Mouse (Mus musculus): ENCODE data around the gene Sgo2a. TPM values are rescaled to one million over a fixed set of nuclear protein-coding genes. Genes with fewer than 3 reads are reported as not detected.
"Not testable (repeated sequence)": the region's sequence is repeated elsewhere in the genome, so short reads cannot be mapped to it uniquely, and the experiment has no call there.

Sgo2a gene
- polyA plus RNA-seq, 1 experiment from 2014 or later, result 12.2 TPM

- WGBS, result 87% methylated on average over 7 of the region's 7 CpGs
- Histone ChIP-seq H3K4me3 (ENCODE audit: low read depth, low read length) (no peak overlapping the region), H3K9ac (ENCODE audit: low read length) (no peak overlapping the region), H3K4me1 (ENCODE audit: control insufficient read depth, insufficient read depth, low read length) (peaks cover 3% of the 10 kb centered on the region; the same call in 1 of the 2 replicates), H3K9me3 (replicated peaks; ENCODE audit: control insufficient read depth, low read length) (no peaks in the 10 kb centered on the region), H3K4me2 (ENCODE audit: low read length) (no peak overlapping the region), H3K27me3 (replicated peaks; ENCODE audit: control insufficient read depth, insufficient read depth, low read length) (no peaks in the 10 kb centered on the region), H3K36me3 (ENCODE audit: control insufficient read depth, insufficient read depth, low read length) (peaks cover 9% of the 10 kb centered on the region), H3K27ac (ENCODE audit: low read depth, low read length) (no peak overlapping the region)
- DNase-seq (ENCODE audit: low spot score), result no peak
- ATAC-seq, result no peak
Measured at GRCm38 (mm10) chr1:58027707-58028106, 31.9 kb downstream of the Sgo2a start.

DNA sequence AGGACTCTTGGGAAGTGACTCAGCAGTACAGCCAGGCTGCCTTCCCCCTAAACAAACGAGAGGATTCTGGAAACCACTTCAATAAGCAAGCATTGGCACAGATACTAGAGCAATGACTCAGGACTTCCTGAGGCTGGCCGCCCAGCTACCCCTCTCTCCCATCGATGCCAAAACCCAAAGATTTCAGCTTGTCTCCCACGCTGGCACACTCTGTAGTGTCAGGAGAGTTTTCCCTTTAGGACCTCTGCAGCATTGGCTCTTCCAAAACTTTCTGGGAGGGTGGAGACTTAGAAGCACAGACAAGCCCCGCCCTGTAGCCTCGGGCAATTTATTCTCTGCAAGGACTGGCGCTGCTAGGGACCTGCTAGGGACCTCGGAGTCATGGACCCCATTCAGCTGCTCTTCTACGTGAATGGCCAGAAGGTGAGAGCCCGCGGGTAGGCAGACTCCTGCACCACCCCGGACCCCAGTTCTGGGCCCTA lies 33.9 kb downstream of the Sgo2a start, which contains the start of gene Aox1:
Gene Aox1 (plus strand): TSS at position 296 of the 482 bp plus-strand sequence.
- Histone ChIP-seq H3K9me3 (replicated peaks; ENCODE audit: control insufficient read depth, low read length) (no peaks in the 10 kb centered on the region), H3K36me3 (ENCODE audit: control insufficient read depth, insufficient read depth, low read length) (no peaks in the 10 kb centered on the region; the same call in 1 of the 2 replicates), H3K9ac (ENCODE audit: low read length) (no peak within 1 kb of the TSS), H3K4me2 (ENCODE audit: low read length) (peak within 1 kb of the TSS; percentile 22; the same call in 1 of the 2 replicates), H3K27ac (ENCODE audit: low read depth, low read length) (0 out of 2 replicates have a peak within 1 kb of the TSS, but pooled peaks have one; percentile 21), H3K4me3 (ENCODE audit: low read depth, low read length) (no peak within 1 kb of the TSS), H3K4me1 (ENCODE audit: control insufficient read depth, insufficient read depth, low read length) (peaks cover 3% of the 10 kb centered on the region; the same call in 1 of the 2 replicates), H3K27me3 (replicated peaks; ENCODE audit: control insufficient read depth, insufficient read depth, low read length) (no peaks in the 10 kb centered on the region)
- 15% methylated on average over 12 of the region's 12 CpGs for WGBS
- DNase-seq (ENCODE audit: low spot score), result peak; percentile 57
- peak; percentile 36; the same call in 1 of the 2 replicates for ATAC-seq

GRCm38 (mm10) chr1:58030156-58030871 lies 34.5 kb downstream of the Sgo2a start:
- Histone ChIP-seq H3K36me3 (ENCODE audit: control insufficient read depth, insufficient read depth, low read length) (no peaks in the 10 kb centered on the region), H3K9me3 (replicated peaks; ENCODE audit: control insufficient read depth, low read length) (no peaks in the 10 kb centered on the region), H3K4me3 (ENCODE audit: low read depth, low read length) (no peak overlapping the region), H3K27ac (ENCODE audit: low read depth, low read length) (0 out of 2 replicates have a peak overlapping the region, but pooled peaks have one; percentile 21), H3K27me3 (replicated peaks; ENCODE audit: control insufficient read depth, insufficient read depth, low read length) (no peaks in the 10 kb centered on the region), H3K4me1 (ENCODE audit: control insufficient read depth, insufficient read depth, low read length) (peaks cover 3% of the 10 kb centered on the region; the same call in 1 of the 2 replicates), H3K4me2 (ENCODE audit: low read length) (peak overlapping the region; percentile 22; the same call in 1 of the 2 replicates), H3K9ac (ENCODE audit: low read length) (no peak overlapping the region)
- DNase-seq (ENCODE audit: low spot score) (peak; percentile 74), ATAC-seq (peak; percentile 57)
- 37% methylated on average over 13 of the region's 13 CpGs for WGBS

DNA sequence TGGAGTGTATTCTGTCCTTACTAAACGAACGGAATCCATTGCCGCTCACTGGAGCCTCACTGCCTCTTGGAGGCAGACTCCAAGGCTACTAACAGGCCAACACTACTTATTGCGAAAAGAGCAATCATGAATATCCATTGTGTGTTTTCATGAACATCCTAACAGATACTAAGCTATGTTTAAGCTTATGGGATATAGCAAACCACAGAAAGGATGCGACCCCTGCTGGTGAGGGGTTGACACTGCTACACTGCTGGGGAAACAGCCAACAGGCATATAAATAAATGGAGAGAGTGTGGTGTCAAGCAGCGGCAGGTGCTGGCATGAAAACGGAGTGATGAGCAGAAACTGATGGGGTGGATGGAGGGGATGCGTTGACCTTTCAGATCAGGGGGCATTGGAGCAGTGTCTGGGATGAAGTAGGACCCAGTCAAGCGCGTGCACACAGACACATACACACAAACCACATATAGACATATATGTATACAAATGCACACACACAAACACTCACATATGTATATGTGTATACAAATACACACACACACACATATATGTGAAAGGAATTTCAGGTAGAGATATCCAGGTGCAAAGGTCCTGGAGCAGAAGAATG lies 35.5 kb downstream of the Sgo2a start:
- no peak overlapping the region for H3K4me3 ChIP-seq (ENCODE audit: low read depth, low read length)
- no peaks in the 10 kb centered on the region for H3K9me3 ChIP-seq (replicated peaks; ENCODE audit: control insufficient read depth, low read length)
- H3K27me3 ChIP-seq (replicated peaks; ENCODE audit: control insufficient read depth, insufficient read depth, low read length), result no peaks in the 10 kb centered on the region
- 63% methylated on average over 10 of the region's 10 CpGs for WGBS
- peak; percentile 84 for DNase-seq (ENCODE audit: low spot score)
- peaks cover 3% of the 10 kb centered on the region; the same call in 1 of the 2 replicates for H3K4me1 ChIP-seq (ENCODE audit: control insufficient read depth, insufficient read depth, low read length)
- no peaks in the 10 kb centered on the region for H3K36me3 ChIP-seq (ENCODE audit: control insufficient read depth, insufficient read depth, low read length)
- H3K27ac ChIP-seq (ENCODE audit: low read depth, low read length), result no peak overlapping the region
- no peak overlapping the region for H3K4me2 ChIP-seq (ENCODE audit: low read length)
- peak; percentile 81 for ATAC-seq
- H3K9ac ChIP-seq (ENCODE audit: low read length), result no peak overlapping the region

GRCm38 (mm10) chr1:58037306-58037705 lies 41.5 kb downstream of the Sgo2a start:
- DNase-seq (ENCODE audit: low spot score); H3K4me3 ChIP-seq (ENCODE audit: low read depth, low read length); H3K4me2 ChIP-seq (ENCODE audit: low read length); ATAC-seq; H3K9me3 ChIP-seq (replicated peaks; ENCODE audit: control insufficient read depth, low read length); H3K27me3 ChIP-seq (replicated peaks; ENCODE audit: control insufficient read depth, insufficient read depth, low read length); H3K9ac ChIP-seq (ENCODE audit: low read length); H3K4me1 ChIP-seq (ENCODE audit: control insufficient read depth, insufficient read depth, low read length); H3K36me3 ChIP-seq (ENCODE audit: control insufficient read depth, insufficient read depth, low read length); H3K27ac ChIP-seq (ENCODE audit: low read depth, low read length): not testable (repeated sequence)
- WGBS, result 93% methylated on average over 9 of the region's 9 CpGs

DNA sequence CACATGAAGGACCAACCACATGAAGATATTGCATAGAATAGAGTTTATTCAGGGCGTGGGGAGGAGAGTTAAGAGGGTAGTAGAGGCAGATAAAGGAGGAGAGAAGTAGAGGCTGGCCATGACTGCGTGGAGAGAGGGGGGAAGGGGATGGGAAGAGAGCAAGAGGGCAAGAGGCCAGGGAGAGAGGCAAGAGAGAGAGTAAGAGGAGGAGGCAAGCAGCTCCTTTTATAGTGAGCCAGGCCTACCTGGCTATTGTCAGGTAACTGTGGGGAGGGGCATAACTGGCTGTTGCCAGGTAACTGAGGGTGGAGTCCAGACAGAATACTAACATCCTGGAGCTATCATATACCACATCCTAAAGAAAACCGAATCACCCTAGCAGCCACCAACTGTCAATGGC lies 49.3 kb downstream of the Sgo2a start:
- ATAC-seq (no peak), DNase-seq (ENCODE audit: low spot score) (no peak)
- WGBS, result 78% methylated on average over 3 of the region's 3 CpGs
- Histone ChIP-seq H3K4me3 (ENCODE audit: low read depth, low read length) (no peak overlapping the region), H3K27me3 (replicated peaks; ENCODE audit: control insufficient read depth, insufficient read depth, low read length) (no peaks in the 10 kb centered on the region), H3K9ac (ENCODE audit: low read length) (no peak overlapping the region), H3K4me2 (ENCODE audit: low read length) (no peak overlapping the region), H3K9me3 (replicated peaks; ENCODE audit: control insufficient read depth, low read length) (no peaks in the 10 kb centered on the region), H3K36me3 (ENCODE audit: control insufficient read depth, insufficient read depth, low read length) (no peaks in the 10 kb centered on the region), H3K27ac (ENCODE audit: low read depth, low read length) (no peak overlapping the region), H3K4me1 (ENCODE audit: control insufficient read depth, insufficient read depth, low read length) (peaks cover 10% of the 10 kb centered on the region)

- no peak for ATAC-seq
- no peak for DNase-seq (ENCODE audit: low spot score)
Measured at GRCm38 (mm10) chr1:58045546-58045945, 49.8 kb downstream of the Sgo2a start.

DNA sequence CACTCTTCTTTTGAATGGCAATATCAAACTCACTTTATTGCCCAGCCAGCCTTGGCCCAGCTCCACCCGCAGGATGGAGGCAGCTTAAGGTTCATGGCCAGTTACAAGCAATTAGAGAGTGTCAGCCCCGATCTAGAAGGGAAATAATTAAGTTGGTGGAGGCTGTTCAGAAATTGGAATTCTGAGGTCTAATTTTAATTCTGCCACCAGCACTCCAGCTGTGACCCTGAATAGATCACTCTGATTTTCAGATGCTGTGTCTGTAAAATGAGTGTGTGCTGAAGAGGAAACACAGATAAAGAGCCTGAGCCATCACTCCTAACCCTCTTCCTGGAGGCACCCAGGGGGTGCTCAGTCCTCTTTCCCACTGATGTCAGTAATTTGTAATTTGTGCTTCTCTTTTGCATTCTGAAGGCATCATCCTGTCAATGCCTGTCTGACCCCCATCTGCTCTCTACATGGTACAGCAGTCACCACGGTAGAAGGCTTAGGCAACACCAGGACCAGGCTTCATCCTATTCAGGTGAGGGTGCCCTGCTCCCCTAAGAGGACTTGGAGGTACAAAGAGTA lies 51.0 kb downstream of the Sgo2a start:
- H3K4me3 ChIP-seq (ENCODE audit: low read depth, low read length), result no peak overlapping the region
- DNase-seq (ENCODE audit: low spot score) (peak; percentile 50), ATAC-seq (peak; percentile 80)
- WGBS, result 9% methylated on average over 3 of the region's 3 CpGs
- H3K9ac ChIP-seq (ENCODE audit: low read length), result no peak overlapping the region
- H3K4me1 ChIP-seq (ENCODE audit: control insufficient read depth, insufficient read depth, low read length), result peaks cover 10% of the 10 kb centered on the region
- H3K27ac ChIP-seq (ENCODE audit: low read depth, low read length), result no peak overlapping the region
- no peaks in the 10 kb centered on the region for H3K27me3 ChIP-seq (replicated peaks; ENCODE audit: control insufficient read depth, insufficient read depth, low read length)
- no peaks in the 10 kb centered on the region for H3K36me3 ChIP-seq (ENCODE audit: control insufficient read depth, insufficient read depth, low read length)
- H3K4me2 ChIP-seq (ENCODE audit: low read length), result no peak overlapping the region
- no peaks in the 10 kb centered on the region for H3K9me3 ChIP-seq (replicated peaks; ENCODE audit: control insufficient read depth, low read length)

More at GRCm38 (mm10) chr1:58045546-58045945, 49.8 kb downstream of the Sgo2a start:
- Histone ChIP-seq H3K36me3 (ENCODE audit: control insufficient read depth, insufficient read depth, low read length) (no peaks in the 10 kb centered on the region), H3K4me3 (ENCODE audit: low read depth, low read length) (no peak overlapping the region), H3K27ac (ENCODE audit: low read depth, low read length) (no peak overlapping the region), H3K9me3 (replicated peaks; ENCODE audit: control insufficient read depth, low read length) (no peaks in the 10 kb centered on the region), H3K4me2 (ENCODE audit: low read length) (no peak overlapping the region), H3K9ac (ENCODE audit: low read length) (no peak overlapping the region), H3K4me1 (ENCODE audit: control insufficient read depth, insufficient read depth, low read length) (peaks cover 10% of the 10 kb centered on the region), H3K27me3 (replicated peaks; ENCODE audit: control insufficient read depth, insufficient read depth, low read length) (no peaks in the 10 kb centered on the region)
- WGBS, result 77% methylated on average over 5 of the region's 5 CpGs
